Comparison of ENCODE assay signal across 18 mouse cellular contexts in the genomic region with DNA sequence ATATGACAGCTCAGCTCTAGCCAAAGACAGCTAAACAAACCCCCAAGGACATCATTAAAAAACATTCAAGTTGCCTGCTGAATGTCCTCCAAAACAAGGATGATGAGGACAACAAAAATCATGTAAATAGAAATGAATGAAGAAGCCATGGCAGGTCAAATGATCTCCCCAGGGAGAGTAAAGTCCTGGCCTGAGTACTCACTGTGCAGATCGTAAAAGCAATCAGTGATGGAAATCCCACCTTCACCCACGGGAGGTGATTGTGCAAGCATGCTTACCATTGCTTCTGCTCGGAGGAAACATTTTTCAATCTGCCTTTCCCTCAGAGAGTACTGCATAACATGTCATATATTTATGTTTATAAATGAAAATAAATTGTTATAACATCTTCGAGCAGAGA.
DNase-seq lines count a peak whose midpoint lies in the region; ATAC-seq and TF ChIP-seq lines count a peak whose summit lies in the region.
"Had no signal": no experiment of that assay in that cellular context is flagged by ENCODE, and none has a peak within 500 bp of the region (broad histone marks: within the 10 kb centered on the region; RNA-seq: fewer than 3 reads in every experiment).

No protein-coding gene starts in this region.

- no peaks in the 10 kb centered on the region for H3K27me3 ChIP-seq in heart, embryonic 12.5 days (replicated peaks)
- no peaks in the 10 kb centered on the region for H3K27me3 ChIP-seq in midbrain, embryonic 12.5 days
- no peaks in the 10 kb centered on the region for H3K27me3 ChIP-seq in midbrain, postnatal 0 days (ENCODE audit: insufficient read depth, low read length)
- H3K27me3 ChIP-seq in limb, embryonic 14.5 days (ENCODE audit: control insufficient read depth, insufficient read depth, low read length): no peaks in the 10 kb centered on the region
- H3K27me3 ChIP-seq: forebrain, embryonic 15.5 days; limb, embryonic 12.5 days; megakaryocyte, embryonic 14.5 days; stomach, embryonic 15.5 days had no signal

- H3K4me2 ChIP-seq in heart, embryonic 12.5 days: no peak overlapping the region
- no peak overlapping the region for H3K4me2 ChIP-seq in midbrain, embryonic 12.5 days (replicated peaks)
- no peak overlapping the region for H3K4me2 ChIP-seq in midbrain, postnatal 0 days (ENCODE audit: low read depth, low read length, poor library complexity, severe bottlenecking)
- no peak overlapping the region for H3K4me2 ChIP-seq in limb, embryonic 14.5 days (replicated peaks; ENCODE audit: low read depth, low read length, severe bottlenecking)
- H3K4me2 ChIP-seq: forebrain, embryonic 15.5 days; limb, embryonic 12.5 days; stomach, embryonic 15.5 days had no signal

- no peaks in the 10 kb centered on the region for H3K36me3 ChIP-seq in heart, embryonic 12.5 days
- H3K36me3 ChIP-seq in midbrain, embryonic 12.5 days: no peaks in the 10 kb centered on the region
- H3K36me3 ChIP-seq in midbrain, postnatal 0 days (ENCODE audit: insufficient read depth, low read length): no peaks in the 10 kb centered on the region
- H3K36me3 ChIP-seq in limb, embryonic 14.5 days (ENCODE audit: control insufficient read depth, insufficient read depth, low read length): no peaks in the 10 kb centered on the region
- H3K36me3 ChIP-seq: forebrain, embryonic 15.5 days; limb, embryonic 12.5 days; stomach, embryonic 15.5 days had no signal

- no peak for ATAC-seq in heart, embryonic 12.5 days (ENCODE audit: insufficient number of reproducible peaks, low FRiP score)
- peak; percentile 54; the same call in 1 of the 2 replicates for ATAC-seq in midbrain, embryonic 12.5 days (ENCODE audit: low FRiP score, low read depth)
- ATAC-seq in midbrain, postnatal 0 days (ENCODE audit: low FRiP score): no peak
- ATAC-seq in limb, embryonic 14.5 days (ENCODE audit: low FRiP score, low read depth): peak; percentile 68
- ATAC-seq: activated CD4-positive, CD25-positive, alpha-beta regulatory T cell, adult 4 months; forebrain, embryonic 15.5 days; Patski had no signal

- H3K9me3 ChIP-seq in heart, embryonic 12.5 days (replicated peaks): no peaks in the 10 kb centered on the region
- no peaks in the 10 kb centered on the region for H3K9me3 ChIP-seq in midbrain, embryonic 12.5 days
- H3K9me3 ChIP-seq in midbrain, postnatal 0 days (ENCODE audit: low read length): no peaks in the 10 kb centered on the region
- no peaks in the 10 kb centered on the region for H3K9me3 ChIP-seq in limb, embryonic 14.5 days (ENCODE audit: control insufficient read depth, low read length)
- H3K9me3 ChIP-seq: forebrain, embryonic 15.5 days; limb, embryonic 12.5 days; megakaryocyte, embryonic 14.5 days; stomach, embryonic 15.5 days had no signal

- no peak overlapping the region for H3K9ac ChIP-seq in heart, embryonic 12.5 days
- no peak overlapping the region for H3K9ac ChIP-seq in midbrain, embryonic 12.5 days (replicated peaks)
- no peak overlapping the region for H3K9ac ChIP-seq in midbrain, postnatal 0 days (replicated peaks; ENCODE audit: low read length, poor library complexity, severe bottlenecking)
- no peak overlapping the region for H3K9ac ChIP-seq in limb, embryonic 14.5 days (ENCODE audit: low read depth, low read length, severe bottlenecking)
- H3K9ac ChIP-seq: forebrain, embryonic 15.5 days; limb, embryonic 12.5 days; stomach, embryonic 15.5 days had no signal

- no peak overlapping the region for H3K4me3 ChIP-seq in heart, embryonic 12.5 days
- H3K4me3 ChIP-seq in midbrain, embryonic 12.5 days: no peak overlapping the region
- no peak overlapping the region for H3K4me3 ChIP-seq in midbrain, postnatal 0 days (ENCODE audit: low read depth, low read length)
- no peak overlapping the region for H3K4me3 ChIP-seq in gastrocnemius, adult 2 months
- no peak overlapping the region for H3K4me3 ChIP-seq in limb, embryonic 14.5 days (replicated peaks; ENCODE audit: low read length)
- H3K4me3 ChIP-seq: erythroblast, embryonic 14.5 days; forebrain, embryonic 15.5 days; left cerebral cortex, adult 2 months; limb, embryonic 12.5 days; megakaryocyte, embryonic 14.5 days; stomach, embryonic 15.5 days had no signal

- no peak overlapping the region for H3K27ac ChIP-seq in heart, embryonic 12.5 days (ENCODE audit: poor library complexity, severe bottlenecking)
- no peak overlapping the region for H3K27ac ChIP-seq in midbrain, embryonic 12.5 days (replicated peaks)
- H3K27ac ChIP-seq in midbrain, postnatal 0 days (ENCODE audit: low read depth, low read length): no peak overlapping the region
- no peak overlapping the region for H3K27ac ChIP-seq in gastrocnemius, adult 2 months
- H3K27ac ChIP-seq in limb, embryonic 14.5 days (replicated peaks; ENCODE audit: low read depth, low read length): no peak overlapping the region
- H3K27ac ChIP-seq: forebrain, embryonic 15.5 days; left cerebral cortex, adult 2 months; limb, embryonic 12.5 days; stomach, embryonic 15.5 days had no signal

- TF ChIP-seq CTCF in midbrain, postnatal 0 days (IDR thresholded peaks at IDR 0.05): no peak
- TF ChIP-seq CTCF in gastrocnemius, adult 2 months (IDR thresholded peaks at IDR 0.05): no peak

- no peaks in the 10 kb centered on the region for H3K4me1 ChIP-seq in heart, embryonic 12.5 days (replicated peaks)
- H3K4me1 ChIP-seq in midbrain, embryonic 12.5 days: no peaks in the 10 kb centered on the region
- H3K4me1 ChIP-seq in midbrain, postnatal 0 days (ENCODE audit: insufficient read depth, low read length): no peaks in the 10 kb centered on the region
- no peaks in the 10 kb centered on the region for H3K4me1 ChIP-seq in limb, embryonic 14.5 days (ENCODE audit: control insufficient read depth, insufficient read depth, low read length)
- H3K4me1 ChIP-seq: forebrain, embryonic 15.5 days; limb, embryonic 12.5 days; megakaryocyte, embryonic 14.5 days; stomach, embryonic 15.5 days had no signal

- WGBS in heart, embryonic 12.5 days: 75% methylated on average over 4 of the region's 4 CpGs
- WGBS in midbrain, embryonic 12.5 days: 76% methylated on average over 4 of the region's 4 CpGs
- 69% methylated on average over 4 of the region's 4 CpGs for WGBS in midbrain, postnatal 0 days
- 60% methylated on average over 4 of the region's 4 CpGs for WGBS in limb, embryonic 14.5 days

- no peak for TF ChIP-seq POLR2A in limb, embryonic 14.5 days (IDR thresholded peaks at IDR 0.05; ENCODE audit: borderline replicate concordance, extremely low read depth, insufficient read depth, insufficient read length)

- peak; percentile 9 to 21 for DNase-seq in heart, adult 18-20 months
- no peak for DNase-seq in midbrain, postnatal 0 days (ENCODE audit: low spot score)
- DNase-seq in gastrocnemius, adult 2 months: peak; percentile 56
- DNase-seq in limb, embryonic 14.5 days (ENCODE audit: low spot score): peak; percentile 21
- no peak for DNase-seq in thymus, adult 18-20 months
- DNase-seq: cerebellum, adult 11-12 months; cerebellum, postnatal 36 days; lung, postnatal 10 days had no signal

- intact Hi-C loops in gastrocnemius, adult 2 months (cut with DNase I): no loop called here

Comparison
In these comparisons a context has a peak if more than half of its experiments do, and no peak if none do; other contexts are left out.
1. ATAC-seq: peak in midbrain, embryonic 12.5 days (single experiment) and limb, embryonic 14.5 days (single experiment); none in heart, embryonic 12.5 days (single experiment) and midbrain, postnatal 0 days (single experiment).
2. DNase-seq: peak in heart, adult 18-20 months (2 of 2), gastrocnemius, adult 2 months (single experiment) and limb, embryonic 14.5 days (single experiment); none in midbrain, postnatal 0 days (single experiment) and thymus, adult 18-20 months (0 of 2).